Mouse (Mus musculus) right cerebral cortex, adult 18-20 months (tissue): Measurements from ENCODE around the gene Pde8b.

Source experiments
- DNase-seq: peaks from one replicate; pipeline ENCODE4 v3.0.0; 2022; ENCODE audit warnings: mixed read lengths

Gene Pde8b

DNA sequence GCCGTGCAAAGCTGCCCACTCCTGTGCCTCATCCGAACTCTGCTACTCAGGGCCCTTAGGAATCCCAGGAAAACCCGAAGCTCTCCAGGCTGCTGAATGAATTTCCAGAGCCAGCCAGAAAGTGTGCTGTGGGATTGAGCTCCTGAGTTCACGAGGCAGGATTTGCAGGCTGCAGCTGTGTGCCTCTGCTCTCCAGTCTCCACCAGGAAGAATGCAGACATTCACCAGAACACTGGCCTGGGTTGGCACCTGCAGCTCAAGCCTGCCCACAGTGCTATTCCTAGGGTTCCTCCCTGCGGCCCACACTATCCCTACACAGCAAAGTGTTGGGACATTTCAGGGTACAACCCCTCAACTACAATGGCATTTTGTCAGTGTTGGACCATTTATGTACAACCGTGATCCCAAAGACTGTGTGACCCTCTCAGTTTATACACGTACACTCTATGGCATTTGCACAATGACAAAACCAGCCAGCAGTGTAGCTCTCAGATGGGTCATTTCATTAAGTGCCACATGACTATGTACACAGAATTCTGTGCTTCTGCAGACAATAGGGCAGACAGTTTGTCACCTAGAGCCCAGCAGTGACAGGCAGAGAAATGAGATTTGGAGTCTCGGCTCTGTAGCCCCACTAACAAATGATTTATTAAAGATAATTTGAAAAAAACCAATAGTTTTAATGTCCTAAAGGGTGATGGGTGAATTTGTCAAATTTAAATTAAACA, 176.5 kb downstream of the Pde8b start:
- DNase-seq: no peak

- no peak for DNase-seq
Observed at GRCm38 (mm10) chr13:95070268-95070667, 179.9 kb downstream of the Pde8b start.

GRCm38 (mm10) chr13:95067854-95068253, 182.3 kb downstream of the Pde8b start:
- DNase-seq: no peak

DNA sequence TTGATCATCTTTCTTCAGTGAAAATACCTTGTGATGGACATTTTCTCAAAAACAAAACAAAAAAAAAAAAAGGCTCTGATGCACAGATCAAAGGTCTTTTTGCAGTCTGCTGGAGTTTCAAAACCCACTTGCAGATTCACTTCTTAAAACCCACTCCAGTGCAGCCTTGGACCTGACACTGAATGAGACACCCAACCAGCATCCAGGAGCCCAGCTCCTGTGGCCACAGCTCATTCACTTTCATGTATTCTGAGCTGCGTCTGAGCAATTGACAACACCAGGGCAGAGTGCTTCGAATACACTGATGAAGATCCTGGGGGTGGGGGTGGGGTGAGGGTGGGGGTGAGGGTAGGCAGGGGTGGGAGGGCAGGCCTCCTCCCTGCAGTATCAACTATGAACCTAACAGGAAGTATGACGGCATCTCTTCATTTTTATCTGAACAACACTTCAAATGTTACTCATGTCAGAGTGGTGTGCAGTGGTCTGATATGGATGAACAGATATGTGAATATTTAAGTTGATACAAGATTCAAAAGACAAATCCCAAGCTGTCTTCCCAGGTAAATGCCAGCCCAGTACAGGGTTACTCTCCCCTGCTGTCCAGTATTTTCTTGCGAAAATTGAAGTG, 186.6 kb downstream of the Pde8b start:
- no peak for DNase-seq

- DNase-seq: no peak
Observed at GRCm38 (mm10) chr13:95058885-95059284, 191.3 kb downstream of the Pde8b start.

DNA sequence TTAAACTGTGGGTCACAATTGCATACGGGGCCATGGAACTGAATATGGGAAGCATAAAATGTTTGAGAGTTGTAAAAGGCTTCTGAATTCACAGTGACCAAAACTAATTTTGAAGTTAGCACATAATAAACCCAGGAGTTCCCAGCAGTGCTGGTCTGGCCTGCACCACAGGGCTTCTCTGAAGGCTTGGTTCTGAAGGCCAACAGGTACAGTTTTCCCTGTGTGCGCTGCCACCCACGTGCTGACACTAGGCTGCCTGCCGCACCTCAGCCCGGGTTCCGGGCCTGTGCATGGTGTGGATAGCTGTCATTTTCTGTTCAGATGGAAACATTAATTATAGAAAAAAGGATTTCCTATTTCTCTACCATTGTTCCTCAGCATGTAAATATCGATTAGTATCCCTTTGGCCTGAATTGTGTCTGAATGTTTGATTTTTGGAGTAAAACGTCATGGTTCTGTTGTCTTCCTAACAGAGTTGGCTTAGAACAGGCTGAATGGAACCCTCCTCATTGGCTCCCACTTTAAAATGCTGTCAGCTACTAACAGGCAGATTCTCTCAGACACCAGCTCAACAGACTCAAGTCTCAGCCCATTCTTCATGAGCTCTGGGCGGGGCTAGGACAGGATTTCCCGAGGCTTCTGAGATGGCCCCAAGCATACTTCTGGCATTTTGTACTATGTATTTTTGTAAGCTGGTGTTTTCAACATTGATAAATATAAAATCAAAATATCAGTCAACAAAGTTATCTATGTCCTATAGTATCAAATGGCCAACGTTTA, 193.4 kb downstream of the Pde8b start:
- DNase-seq: no peak

DNA sequence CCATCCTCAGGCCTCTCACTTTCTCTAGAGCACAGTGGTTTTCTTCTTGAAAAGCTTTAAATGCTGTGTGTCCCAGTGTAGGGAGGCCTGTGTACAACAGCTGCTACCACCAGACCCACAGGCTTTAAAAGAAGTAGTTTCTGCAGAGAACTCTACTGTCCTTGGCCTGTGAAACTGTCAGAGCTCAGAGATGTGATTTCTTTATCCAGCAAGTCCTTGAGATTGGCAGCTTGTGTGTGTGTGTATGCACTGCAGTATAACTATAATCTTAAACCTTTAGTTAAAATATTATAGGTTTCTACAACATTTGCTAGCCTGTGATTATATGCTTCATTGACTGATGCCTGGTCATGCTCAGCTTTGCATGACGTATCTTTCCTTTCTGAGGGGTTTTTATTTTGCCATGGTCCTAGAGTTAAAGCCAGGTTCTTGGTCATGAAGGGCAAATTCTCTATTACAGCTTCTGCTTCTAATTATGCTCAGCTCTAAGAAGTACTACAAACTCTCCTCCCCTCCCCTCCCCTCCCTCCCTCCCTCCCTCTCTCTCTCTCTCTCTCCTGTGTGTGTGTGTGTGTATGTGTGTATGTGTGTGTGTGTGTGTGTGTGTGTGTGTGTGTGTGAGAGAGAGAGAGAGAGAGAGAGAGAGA, 194.3 kb downstream of the Pde8b start:
- no peak for DNase-seq

DNA sequence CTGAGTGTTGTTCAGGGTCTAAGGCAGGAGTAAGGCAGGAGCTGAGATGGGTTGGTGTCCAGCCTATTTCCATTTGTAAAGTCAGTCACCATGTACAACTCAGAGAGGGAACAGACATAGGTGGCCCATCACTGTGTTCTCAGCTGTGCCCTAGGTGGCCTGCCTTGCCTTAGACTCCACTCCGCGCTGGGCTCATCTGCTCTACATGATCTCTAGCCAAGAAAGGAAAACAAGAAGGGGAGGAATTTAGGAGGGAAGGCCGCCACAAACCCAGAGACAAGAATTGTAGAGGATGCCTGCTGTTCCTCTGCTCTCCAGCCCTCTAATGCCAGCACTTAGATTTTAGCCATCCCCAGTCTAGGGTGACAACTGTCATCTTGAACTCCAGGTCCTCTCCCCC, 197.7 kb downstream of the Pde8b start:
- no peak for DNase-seq

- no peak for DNase-seq
Observed at GRCm38 (mm10) chr13:95050398-95050797, 199.7 kb downstream of the Pde8b start.

DNA sequence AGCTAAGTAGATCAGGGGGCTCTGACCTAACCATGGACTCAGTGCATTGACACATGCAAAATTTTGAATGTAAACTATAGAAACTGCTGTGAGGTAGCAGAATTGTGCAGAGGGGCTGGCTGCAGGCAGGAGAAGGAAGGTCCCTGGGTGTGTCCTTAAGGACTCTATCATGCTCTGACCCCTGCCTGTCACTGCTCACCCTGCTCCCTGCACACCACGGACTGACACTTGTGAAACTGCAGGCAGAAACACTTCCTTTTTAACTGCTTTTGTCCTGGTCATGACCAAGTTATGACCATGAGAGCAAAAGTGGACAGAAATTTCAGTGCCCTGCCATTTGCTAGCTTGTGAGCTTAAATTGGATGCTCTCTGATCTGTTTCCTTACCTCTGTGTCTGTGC, 206.0 kb downstream of the Pde8b start:
- DNase-seq: no peak

DNA sequence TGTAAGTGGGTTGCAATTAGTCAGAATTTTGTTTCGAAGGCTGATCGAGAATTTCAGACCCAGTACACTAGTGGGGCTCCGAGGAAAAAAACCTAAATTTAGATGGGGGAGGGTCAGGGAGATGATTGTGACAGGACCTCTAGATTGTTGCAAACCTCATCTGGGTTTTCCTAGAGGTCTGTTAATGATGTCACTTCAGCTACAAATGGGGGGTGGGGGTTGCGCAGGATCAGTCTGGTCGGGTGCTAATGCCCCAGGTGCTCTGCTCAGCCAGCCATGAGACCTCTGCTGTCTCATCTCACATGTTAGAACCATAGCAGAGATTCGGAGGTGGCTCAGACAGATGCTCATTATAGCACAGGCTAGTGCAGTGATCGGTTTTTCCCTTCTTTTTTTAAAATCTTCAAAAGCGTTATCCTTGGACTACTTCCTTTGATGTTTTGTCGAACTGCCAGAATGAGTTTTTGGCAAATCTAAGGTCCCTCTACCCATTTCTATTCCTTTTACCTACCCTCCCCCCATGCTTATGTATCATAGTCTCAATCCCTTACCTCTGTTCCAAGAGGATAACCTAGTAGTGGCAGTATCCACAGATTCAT, 209.9 kb downstream of the Pde8b start:
- DNase-seq: no peak

DNA sequence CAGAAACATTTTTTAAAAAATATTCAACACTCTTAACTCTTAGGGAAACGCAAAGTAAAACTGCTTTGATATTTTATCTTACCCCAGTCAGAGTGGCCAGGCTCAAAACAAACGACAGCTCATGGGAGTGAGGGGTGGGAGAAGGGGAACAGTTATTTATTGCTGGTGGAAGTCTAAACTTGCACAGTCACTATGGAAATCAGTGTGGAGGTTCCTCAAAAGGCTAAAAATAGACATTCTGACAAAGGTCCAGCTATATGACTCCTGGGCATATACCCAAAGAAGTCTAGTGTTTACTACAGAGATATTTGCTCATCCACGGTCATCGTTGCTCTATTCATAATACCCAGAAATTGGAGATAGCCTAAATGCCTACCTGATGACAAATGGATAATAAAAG, 211.9 kb downstream of the Pde8b start:
- no peak for DNase-seq

GRCm38 (mm10) chr13:95034715-95035114, 215.4 kb downstream of the Pde8b start:
- peak; percentile 83 for DNase-seq

DNA sequence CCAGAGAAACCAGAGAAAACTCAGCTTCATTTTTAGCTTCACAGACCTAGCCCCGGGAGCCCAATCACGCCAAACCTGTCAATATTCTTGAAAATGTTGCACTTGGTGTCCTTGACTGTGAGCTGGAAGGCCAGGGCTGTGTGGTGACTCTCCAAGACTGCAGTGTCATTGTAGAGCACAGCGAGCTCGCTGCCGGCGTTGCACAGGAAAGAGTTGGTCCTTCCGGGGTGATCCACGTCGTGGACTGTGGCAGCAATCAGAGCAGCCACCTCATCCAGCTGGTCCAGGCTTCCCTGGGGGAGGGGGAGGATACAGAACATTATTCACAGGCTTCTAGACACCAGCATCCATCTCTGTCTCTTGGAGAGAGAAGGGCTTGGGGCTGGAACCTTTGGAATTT, 216.0 kb downstream of the Pde8b start:
- no peak for DNase-seq

DNA sequence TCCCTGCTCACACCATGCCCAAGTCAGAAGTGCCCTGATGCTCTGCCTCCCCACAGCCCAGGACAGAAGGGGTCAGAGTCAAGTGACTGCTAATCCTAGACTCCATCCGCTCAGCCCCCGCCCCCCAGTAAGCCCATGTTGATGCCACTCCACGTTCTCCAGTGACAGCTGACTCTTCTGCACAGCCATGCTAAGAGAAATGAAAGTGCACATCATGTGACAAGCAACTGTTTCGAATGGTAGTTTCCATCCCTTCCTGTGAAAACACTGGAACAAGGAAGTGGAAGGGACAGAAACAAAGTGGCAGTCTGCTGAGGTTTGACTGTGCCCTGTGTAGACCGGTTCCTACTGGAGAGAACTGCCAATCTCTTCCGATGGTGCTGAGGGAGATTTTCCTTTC, 217.2 kb downstream of the Pde8b start:
- no peak for DNase-seq

DNA sequence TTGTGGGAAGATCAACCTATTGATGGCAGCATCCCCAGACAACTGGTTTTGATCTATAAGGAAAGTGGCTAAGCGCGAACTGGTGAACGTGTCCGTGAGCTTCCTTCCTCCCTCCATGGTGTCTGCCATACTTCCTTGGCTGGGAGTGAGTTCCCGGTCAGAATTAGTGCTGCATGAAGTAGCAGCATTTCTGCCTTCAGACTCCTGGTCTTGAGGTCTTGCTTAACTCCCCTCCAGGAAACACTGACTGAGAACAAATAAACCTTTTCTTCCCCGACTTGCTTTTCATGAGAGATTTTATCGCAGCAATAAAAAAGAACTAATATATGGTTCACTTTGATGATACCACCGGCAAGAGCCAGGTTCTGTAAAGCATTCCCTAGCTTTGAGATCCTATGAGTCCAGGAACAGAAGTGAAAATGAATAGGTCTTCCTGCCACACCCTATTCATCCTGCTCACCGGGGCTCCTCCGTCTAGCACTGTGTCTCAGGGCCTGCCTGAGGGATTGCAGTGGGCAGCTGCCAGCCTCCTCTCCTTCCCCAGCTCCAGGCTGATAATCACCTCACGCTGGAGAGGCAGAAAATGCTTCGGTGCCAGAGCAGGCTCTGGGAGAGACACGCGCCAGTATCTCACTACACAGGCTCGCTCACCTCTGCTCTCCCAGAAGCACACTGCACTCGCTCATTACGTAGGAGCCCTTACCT, 217.9 kb downstream of the Pde8b start:
- no peak for DNase-seq

DNA sequence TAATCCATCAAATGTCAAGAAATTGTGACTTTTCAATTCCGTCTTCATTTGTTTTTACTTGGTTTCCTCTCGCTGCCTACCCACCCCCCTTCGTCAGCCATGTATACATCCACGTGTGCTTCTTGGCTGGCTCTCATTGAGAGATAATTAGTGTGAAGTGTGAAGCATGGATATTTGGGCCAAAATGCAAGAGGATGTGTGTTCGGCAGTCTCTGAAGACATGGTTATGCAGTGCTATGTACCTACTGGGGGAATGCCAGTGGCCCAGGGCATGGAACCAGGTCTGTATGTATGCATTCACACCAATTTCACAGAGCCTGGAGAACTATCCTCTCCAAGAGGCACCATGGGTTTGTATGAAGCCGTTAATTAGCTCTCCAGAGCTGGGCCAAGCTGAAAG, 219.3 kb downstream of the Pde8b start:
- DNase-seq: no peak

- no peak for DNase-seq
Observed at GRCm38 (mm10) chr13:95020216-95020615, 229.9 kb downstream of the Pde8b start.

GRCm38 (mm10) chr13:95019345-95019744, 230.8 kb downstream of the Pde8b start:
- no peak for DNase-seq

GRCm38 (mm10) chr13:95017916-95018315, 232.2 kb downstream of the Pde8b start:
- DNase-seq: peak; percentile 83

- DNase-seq: no peak
Observed at GRCm38 (mm10) chr13:95017278-95017677, 232.9 kb downstream of the Pde8b start.

DNA sequence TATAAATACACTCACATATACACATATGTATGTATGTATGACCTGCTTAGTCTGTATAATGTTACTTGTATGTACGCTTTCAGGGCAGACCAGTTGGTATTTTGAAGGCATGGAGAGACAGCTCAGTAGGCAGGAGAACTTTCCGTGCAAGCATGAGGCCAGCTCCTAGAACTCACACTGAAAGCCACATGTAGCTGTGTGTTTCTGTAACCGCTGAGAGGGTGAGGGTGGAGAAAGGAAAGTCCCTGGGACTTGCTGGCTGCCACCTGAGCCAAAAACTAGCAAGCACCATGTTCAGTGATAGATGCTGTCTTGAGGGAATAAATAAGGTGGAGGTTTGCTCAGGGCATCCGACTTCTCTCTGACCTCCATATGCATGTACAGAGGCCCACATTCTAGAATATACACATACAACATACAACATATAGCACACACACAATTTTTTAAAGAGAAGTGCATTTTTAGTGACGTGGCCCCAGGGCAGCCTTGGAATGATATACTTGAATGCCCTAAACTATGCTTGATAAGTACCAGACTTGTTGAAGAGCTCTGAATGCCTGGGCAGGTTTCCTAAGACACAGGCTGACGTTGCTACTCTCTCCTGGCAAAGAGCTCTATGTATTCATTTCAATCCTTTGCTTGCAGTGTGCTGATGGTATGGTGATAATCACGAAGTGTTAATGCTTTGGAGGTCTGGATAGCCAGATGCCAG, 238.4 kb downstream of the Pde8b start:
- DNase-seq: no peak
